Mouse (Mus musculus): ENCODE results near the gene Cbx6. TPM values are rescaled to one million over a fixed set of nuclear protein-coding genes. Genes with fewer than 3 reads are reported as not detected.

The Cbx6 gene
- total RNA-seq, 2 experiments from 2014 or later, result 13.8 to 38.9 TPM

DNA sequence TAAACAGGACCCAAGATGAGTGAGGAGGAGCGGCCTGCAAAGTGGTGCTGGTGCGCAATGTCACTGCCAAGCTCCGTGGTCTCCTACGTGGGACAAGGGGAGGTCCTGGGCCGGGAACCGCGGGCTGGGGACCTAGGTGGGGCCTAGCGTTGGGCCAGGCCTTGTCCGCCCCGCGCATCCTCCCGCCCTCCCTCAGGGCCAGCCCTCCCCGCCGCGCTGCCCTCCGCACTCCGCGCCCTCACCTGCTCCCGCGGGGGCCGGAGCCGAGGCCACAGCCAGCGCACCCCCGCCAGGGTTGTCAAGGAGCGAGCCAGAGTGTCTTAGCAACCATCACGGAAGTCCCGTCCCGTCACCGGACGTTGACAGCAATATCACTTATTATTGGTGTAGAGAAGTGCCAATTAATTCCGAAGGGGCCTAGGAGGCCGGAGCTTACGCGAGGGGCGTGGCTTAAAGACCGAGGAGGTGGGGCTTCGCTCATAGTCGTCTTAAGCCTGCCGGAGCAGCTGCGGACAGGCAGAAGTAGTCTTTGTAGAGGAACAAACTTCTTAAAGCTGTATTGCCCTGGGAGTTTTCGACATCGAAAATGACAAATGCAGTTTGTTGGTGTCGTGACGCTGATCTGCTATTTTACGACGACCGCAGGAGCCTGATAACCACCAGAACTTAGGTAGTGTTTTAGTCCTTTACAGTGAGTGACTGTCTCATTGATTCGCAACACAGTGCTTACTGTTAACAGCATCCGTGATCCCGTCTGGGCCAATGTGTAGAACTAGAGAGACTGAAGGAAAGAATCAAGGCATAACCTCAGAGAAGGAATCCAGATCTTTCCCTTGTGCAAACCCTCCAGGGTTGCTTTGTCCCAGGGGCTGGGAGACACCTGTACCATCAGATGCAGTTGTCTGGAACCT is 60.1 kb downstream of the Cbx6 start:
- ATAC-seq (replicated peaks; ENCODE audit: low FRiP score, poor library complexity, severe bottlenecking), result peak; percentile 98

Other genes starting within 250 kb of the Cbx6 start
- 15.5 TPM in 1 of 2 replicates, not detected in the other for gene Dmc1, start 229.6 kb downstream of the Cbx6 start, total RNA-seq (2015; ENCODE audit: low replicate concordance)
- gene Dmc1, start 229.6 kb downstream of the Cbx6 start, total RNA-seq (2017; ENCODE audit: low replicate concordance), result 1.0 TPM in 1 of 2 replicates, not detected in the other
- gene Fam227a, start 175.7 kb downstream of the Cbx6 start, total RNA-seq (2015; ENCODE audit: low replicate concordance), result 3.2 TPM in 1 of 2 replicates, not detected in the other
- gene Fam227a, start 175.7 kb downstream of the Cbx6 start, total RNA-seq (2017; ENCODE audit: low replicate concordance), result 4.4 and 8.6 TPM in 2 replicates
- 3.6 and 6.3 TPM in 2 replicates for gene Cby1, start 175.5 kb downstream of the Cbx6 start, total RNA-seq (2015; ENCODE audit: low replicate concordance)
- 13.0 and 15.4 TPM in 2 replicates for gene Cby1, start 175.5 kb downstream of the Cbx6 start, total RNA-seq (2017; ENCODE audit: low replicate concordance)
- gene Tomm22, start 163.8 kb downstream of the Cbx6 start, total RNA-seq (2015; ENCODE audit: low replicate concordance), result 70.8 and 73.9 TPM in 2 replicates
- 54.8 and 62.5 TPM in 2 replicates for gene Tomm22, start 163.8 kb downstream of the Cbx6 start, total RNA-seq (2017; ENCODE audit: low replicate concordance)
- gene Josd1, start 146.8 kb downstream of the Cbx6 start, total RNA-seq (2015; ENCODE audit: low replicate concordance), result 17.7 and 18.4 TPM in 2 replicates
- gene Josd1, start 146.8 kb downstream of the Cbx6 start, total RNA-seq (2017; ENCODE audit: low replicate concordance), result 17.3 and 27.6 TPM in 2 replicates
- 43.6 and 63.1 TPM in 2 replicates for gene Gtpbp1, start 143.8 kb downstream of the Cbx6 start, total RNA-seq (2015; ENCODE audit: low replicate concordance)
- 64.1 and 94.1 TPM in 2 replicates for gene Gtpbp1, start 143.8 kb downstream of the Cbx6 start, total RNA-seq (2017; ENCODE audit: low replicate concordance)
- gene Sun2, start 92.2 kb downstream of the Cbx6 start, total RNA-seq (2015; ENCODE audit: low replicate concordance), result 29.6 and 34.0 TPM in 2 replicates
- gene Sun2, start 92.2 kb downstream of the Cbx6 start, total RNA-seq (2017; ENCODE audit: low replicate concordance), result 56.9 and 67.4 TPM in 2 replicates
- 1.8 TPM in 1 of 2 replicates, not detected in the other for gene Dnal4, start 56.8 kb downstream of the Cbx6 start, total RNA-seq (2015; ENCODE audit: low replicate concordance)
- gene Dnal4, start 56.8 kb downstream of the Cbx6 start, total RNA-seq (2017; ENCODE audit: low replicate concordance), result 0.30 and 1.7 TPM in 2 replicates
- gene Nptxr, start 29.9 kb downstream of the Cbx6 start, total RNA-seq (2015; ENCODE audit: low replicate concordance), result not detected in 2 replicates
- 0.53 TPM in 1 of 2 replicates, not detected in the other for gene Nptxr, start 29.9 kb downstream of the Cbx6 start, total RNA-seq (2017; ENCODE audit: low replicate concordance)
- not detected in 2 replicates for gene Npcd, start 451 bp downstream of the Cbx6 start, total RNA-seq (2015; ENCODE audit: low replicate concordance)
- gene Npcd, start 451 bp downstream of the Cbx6 start, total RNA-seq (2017; ENCODE audit: low replicate concordance), result not detected in 2 replicates
- 229 and 314 TPM in 2 replicates for gene Apobec3, start 57.0 kb upstream of the Cbx6 start, total RNA-seq (2015; ENCODE audit: low replicate concordance)
- 185 and 259 TPM in 2 replicates for gene Apobec3, start 57.0 kb upstream of the Cbx6 start, total RNA-seq (2017; ENCODE audit: low replicate concordance)
- gene Cbx7, start 136.4 kb upstream of the Cbx6 start, total RNA-seq (2015; ENCODE audit: low replicate concordance), result 21.0 and 23.1 TPM in 2 replicates
- gene Cbx7, start 136.4 kb upstream of the Cbx6 start, total RNA-seq (2017; ENCODE audit: low replicate concordance), result 12.1 and 15.4 TPM in 2 replicates
- 1.3 TPM in 1 of 2 replicates, not detected in the other for gene Pdgfb, start 180.3 kb upstream of the Cbx6 start, total RNA-seq (2015; ENCODE audit: low replicate concordance)
- gene Pdgfb, start 180.3 kb upstream of the Cbx6 start, total RNA-seq (2017; ENCODE audit: low replicate concordance), result 1.6 TPM in 1 of 2 replicates, not detected in the other